Mouse (Mus musculus) neural tube, embryonic 14.5 days (tissue): ENCODE data around the gene Itgb1bp1. TPM values are rescaled to one million over a fixed set of nuclear protein-coding genes. Genes with fewer than 3 reads are reported as not detected.

Experiments
- ATAC-seq: fragments of 200-750 bp; cut with Nextera tagmentation; 2 replicates; pipeline ENCODE4 v1.8.0; 2017; ENCODE audit warnings: low read depth, mild to moderate bottlenecking, moderate TSS enrichment, moderate library complexity
- H3K27ac ChIP-seq: fragments of 300-500 bp; sonication (generic); 2 replicates; pipeline ENCODE4 v1.5.1; 2014; ENCODE audit warnings: low read depth, mild to moderate bottlenecking, control low read depth, low read length, moderate library complexity, mixed read lengths
- H3K27me3 ChIP-seq: fragments of 300-500 bp; sonication (generic); 2 replicates; pipeline ENCODE4 v1.6.1; 2014; ENCODE audit warnings: low read length; ENCODE audit not compliant: control insufficient read depth, insufficient read depth
- H3K36me3 ChIP-seq: fragments of 300-500 bp; sonication (generic); 2 replicates; pipeline ENCODE4 v1.6.1; 2014; ENCODE audit warnings: low read length, mixed read lengths; ENCODE audit not compliant: control insufficient read depth, insufficient read depth
- H3K4me1 ChIP-seq: fragments of 300-500 bp; sonication (generic); 2 replicates; pipeline ENCODE4 v1.6.1; 2014; ENCODE audit warnings: low read length; ENCODE audit not compliant: control insufficient read depth, insufficient read depth
- H3K4me2 ChIP-seq: fragments of 300-500 bp; sonication (generic); 2 replicates; pipeline ENCODE4 v1.6.1; 2014; ENCODE audit warnings: mild to moderate bottlenecking, low read depth, low read length, control low read depth
- H3K4me3 ChIP-seq: fragments of 300-500 bp; sonication (generic); 2 replicates; pipeline ENCODE4 v1.5.1; 2014; ENCODE audit warnings: low read depth, low read length, control low read depth, mixed read lengths
- H3K9ac ChIP-seq: fragments of 300-500 bp; sonication (generic); replicated peaks from 2 replicates; pipeline ENCODE4 v1.6.1; 2014; ENCODE audit warnings: low read depth, mild to moderate bottlenecking, control low read depth, low read length, mixed read lengths
- H3K9me3 ChIP-seq: fragments of 300-500 bp; sonication (generic); 2 replicates; pipeline ENCODE4 v1.6.1; 2016; ENCODE audit warnings: low read length; ENCODE audit not compliant: control insufficient read depth
- WGBS: fragments of 180-500 bp; shearing (Covaris S2); extraction: QIAGEN DNeasy Blood & Tissue Kit; methylation state at CpG from one replicate; pipeline ENCODE4 v1.1.7; 2014; 5-methylcytosine and 5-hydroxymethylcytosine counted together
- polyA plus RNA-seq: library from polyadenylated mRNA; unstranded; fragments of >200 nt; fragmentation: Nextera tagmentation; extraction: Ambion mirVana; gene quantifications from 2 replicates; pipeline ENCODE4 v1.2.1, GENCODE M21; 2014

Gene Itgb1bp1
- polyA plus RNA-seq, 1 experiment from 2014 or later: 40.6 TPM

GRCm38 (mm10) chr12:21264970-21265369 is 21.1 kb downstream of the Itgb1bp1 start:
- H3K36me3 ChIP-seq: peaks cover 35% of the 10 kb centered on the region
- H3K4me2 ChIP-seq: no peak overlapping the region
- no peak overlapping the region for H3K27ac ChIP-seq
- H3K4me3 ChIP-seq: no peak overlapping the region
- H3K9me3 ChIP-seq: no peaks in the 10 kb centered on the region
- H3K4me1 ChIP-seq: no peaks in the 10 kb centered on the region
- 76% methylated on average over 3 of the region's 3 CpGs for WGBS
- no peak overlapping the region for H3K9ac ChIP-seq
- H3K27me3 ChIP-seq: no peaks in the 10 kb centered on the region
- ATAC-seq: no peak

GRCm38 (mm10) chr12:21264241-21264640 is 21.8 kb downstream of the Itgb1bp1 start:
- H3K4me3 ChIP-seq: no peak overlapping the region
- no peaks in the 10 kb centered on the region for H3K9me3 ChIP-seq
- no peak overlapping the region for H3K4me2 ChIP-seq
- H3K4me1 ChIP-seq: no peaks in the 10 kb centered on the region
- no peak overlapping the region for H3K27ac ChIP-seq
- no peak overlapping the region for H3K9ac ChIP-seq
- H3K36me3 ChIP-seq: peaks cover 35% of the 10 kb centered on the region
- 84% methylated on average over 5 of the region's 5 CpGs for whole genome bisulfite sequencing
- no peak for ATAC-seq
- H3K27me3 ChIP-seq: no peaks in the 10 kb centered on the region

- H3K4me1 ChIP-seq: no peaks in the 10 kb centered on the region
- no peak overlapping the region for H3K4me2 ChIP-seq
- H3K9ac ChIP-seq: no peak overlapping the region
- H3K27ac ChIP-seq: no peak overlapping the region
- ATAC-seq: no peak
- H3K9me3 ChIP-seq: no peaks in the 10 kb centered on the region
- 95% methylated on average over 5 of the region's 5 CpGs for WGBS
- H3K36me3 ChIP-seq: peaks cover 30% of the 10 kb centered on the region
- H3K4me3 ChIP-seq: no peak overlapping the region
- no peaks in the 10 kb centered on the region for H3K27me3 ChIP-seq
Measured at GRCm38 (mm10) chr12:21263256-21263655, 22.8 kb downstream of the Itgb1bp1 start.

- no peak overlapping the region for H3K4me3 ChIP-seq
- H3K27me3 ChIP-seq: no peaks in the 10 kb centered on the region
- no peak overlapping the region for H3K27ac ChIP-seq
- 86% methylated on average over 4 of the region's 4 CpGs for WGBS
- H3K9me3 ChIP-seq: no peaks in the 10 kb centered on the region
- H3K9ac ChIP-seq: no peak overlapping the region
- no peaks in the 10 kb centered on the region for H3K4me1 ChIP-seq
- H3K4me2 ChIP-seq: no peak overlapping the region
- no peak for ATAC-seq
- peaks cover 33% of the 10 kb centered on the region for H3K36me3 ChIP-seq
Measured at GRCm38 (mm10) chr12:21261521-21261920, 24.6 kb downstream of the Itgb1bp1 start.

GRCm38 (mm10) chr12:21260494-21261256 is 25.4 kb downstream of the Itgb1bp1 start:
- Histone ChIP-seq H3K27me3 (no peaks in the 10 kb centered on the region), H3K36me3 (peaks cover 34% of the 10 kb centered on the region), H3K4me1 (no peaks in the 10 kb centered on the region), H3K4me2 (no peak overlapping the region), H3K4me3 (no peak overlapping the region), H3K27ac (no peak overlapping the region), H3K9ac (no peak overlapping the region), H3K9me3 (no peaks in the 10 kb centered on the region)
- 93% methylated on average over 6 of the region's 6 CpGs for WGBS
- ATAC-seq: no peak

- no peak overlapping the region for H3K4me2 ChIP-seq
- no peak for ATAC-seq
Measured at GRCm38 (mm10) chr12:21247711-21248392, 38.2 kb downstream of the Itgb1bp1 start.

GRCm38 (mm10) chr12:21244375-21244960 is 41.6 kb downstream of the Itgb1bp1 start:
- H3K27me3 ChIP-seq: no peaks in the 10 kb centered on the region
- no peak for ATAC-seq
- no peaks in the 10 kb centered on the region for H3K4me1 ChIP-seq
- H3K9ac ChIP-seq: no peak overlapping the region
- no peak overlapping the region for H3K4me2 ChIP-seq
- H3K27ac ChIP-seq: no peak overlapping the region
- H3K36me3 ChIP-seq: peaks cover 31% of the 10 kb centered on the region
- H3K9me3 ChIP-seq: no peaks in the 10 kb centered on the region
- 93% methylated on average over 11 of the region's 11 CpGs for WGBS
- H3K4me3 ChIP-seq: no peak overlapping the region

More at GRCm38 (mm10) chr12:21247711-21248392, 38.2 kb downstream of the Itgb1bp1 start:
- Histone ChIP-seq H3K9ac (no peak overlapping the region), H3K4me1 (no peaks in the 10 kb centered on the region), H3K9me3 (no peaks in the 10 kb centered on the region), H3K36me3 (peaks cover 48% of the 10 kb centered on the region), H3K27me3 (no peaks in the 10 kb centered on the region), H3K4me3 (no peak overlapping the region), H3K27ac (no peak overlapping the region)
- WGBS: 78% methylated on average over 7 of the region's 7 CpGs

GRCm38 (mm10) chr12:21241965-21242364 is 44.1 kb downstream of the Itgb1bp1 start:
- 34% methylated on average over 3 of the region's 3 CpGs for WGBS
- ATAC-seq: peak; percentile 71; the same call in 1 of the 2 replicates
- H3K27me3 ChIP-seq: no peaks in the 10 kb centered on the region

GRCm38 (mm10) chr12:21234560-21234959 is 51.5 kb downstream of the Itgb1bp1 start:
- Histone ChIP-seq H3K4me3 (no peak overlapping the region), H3K36me3 (peaks cover 19% of the 10 kb centered on the region), H3K27ac (no peak overlapping the region), H3K27me3 (no peaks in the 10 kb centered on the region), H3K9ac (no peak overlapping the region), H3K4me2 (no peak overlapping the region), H3K9me3 (no peaks in the 10 kb centered on the region), H3K4me1 (no peaks in the 10 kb centered on the region)
- 86% methylated on average over 2 of the region's 2 CpGs for WGBS
- ATAC-seq: no peak

More at GRCm38 (mm10) chr12:21241965-21242364, 44.1 kb downstream of the Itgb1bp1 start:
- peaks cover 23% of the 10 kb centered on the region for H3K36me3 ChIP-seq
- no peaks in the 10 kb centered on the region for H3K4me1 ChIP-seq
- no peak overlapping the region for H3K4me3 ChIP-seq
- H3K4me2 ChIP-seq: no peak overlapping the region
- no peak overlapping the region for H3K9ac ChIP-seq
- no peaks in the 10 kb centered on the region for H3K9me3 ChIP-seq
- H3K27ac ChIP-seq: peak overlapping the region; percentile 49; the same call in 1 of the 2 replicates
